Mouse (Mus musculus) layer of hippocampus, postnatal 14 days (tissue): ENCODE data around the gene Robo2. TPM values are rescaled to one million over a fixed set of nuclear protein-coding genes. Genes with fewer than 3 reads are reported as not detected.

ENCODE experiments used
- DNase-seq, 2 experiments: peaks; one replicate each; pipeline ENCODE4 v3.0.0; 2021 to 2022; ENCODE audit warnings: low spot score in 2 of 2, mixed read lengths in 1 of 2
- total RNA-seq, 2 experiments: library from RNA; stranded (reverse); gene quantifications; 2 replicates each; pipeline ENCODE4 v1.2.3; 2021

Robo2 gene
- total RNA-seq, 2 experiments from 2014 or later = 127 to 130 TPM

DNA sequence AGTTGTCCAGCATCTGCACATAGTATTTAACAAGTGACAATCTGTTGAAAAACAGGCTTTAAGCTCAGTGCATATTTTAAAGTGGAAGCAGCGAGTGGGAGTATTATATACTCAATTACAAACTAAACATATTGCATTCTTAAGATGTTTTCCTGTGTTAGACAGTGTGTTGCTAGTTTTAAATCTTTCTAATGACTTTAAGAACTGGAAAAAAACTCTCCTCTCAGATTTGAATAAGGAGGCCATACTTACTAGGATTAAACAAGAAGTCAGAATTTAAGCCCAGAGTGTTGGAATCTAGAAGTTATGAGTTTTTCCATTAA lies 453.1 kb downstream of the Robo2 start:
- no peak for DNase-seq

GRCm38 (mm10) chr16:73957675-73958523 lies 453.7 kb downstream of the Robo2 start:
- DNase-seq = no peak

DNA sequence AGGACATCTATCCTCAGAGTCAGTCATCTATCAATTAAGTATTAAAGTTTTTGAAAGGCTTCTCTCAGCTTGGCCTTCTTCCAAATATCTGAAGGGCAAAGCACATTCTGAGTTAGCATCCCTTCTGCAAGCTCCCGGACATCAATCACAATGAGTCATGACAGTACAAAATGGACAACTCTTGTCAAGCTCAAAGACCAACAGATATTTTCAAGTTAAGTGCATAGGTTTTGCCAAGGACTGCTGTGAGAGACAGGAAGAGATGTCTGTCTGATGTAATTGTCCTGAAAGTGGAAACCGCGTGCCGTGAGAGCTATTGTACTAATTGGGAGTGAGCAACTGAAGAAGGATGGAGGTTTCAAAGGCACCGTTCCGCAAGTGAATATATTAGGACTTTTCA lies 465.5 kb downstream of the Robo2 start:
- DNase-seq = no peak

GRCm38 (mm10) chr16:73940211-73940541 lies 471.4 kb downstream of the Robo2 start:
- DNase-seq = no peak

DNA sequence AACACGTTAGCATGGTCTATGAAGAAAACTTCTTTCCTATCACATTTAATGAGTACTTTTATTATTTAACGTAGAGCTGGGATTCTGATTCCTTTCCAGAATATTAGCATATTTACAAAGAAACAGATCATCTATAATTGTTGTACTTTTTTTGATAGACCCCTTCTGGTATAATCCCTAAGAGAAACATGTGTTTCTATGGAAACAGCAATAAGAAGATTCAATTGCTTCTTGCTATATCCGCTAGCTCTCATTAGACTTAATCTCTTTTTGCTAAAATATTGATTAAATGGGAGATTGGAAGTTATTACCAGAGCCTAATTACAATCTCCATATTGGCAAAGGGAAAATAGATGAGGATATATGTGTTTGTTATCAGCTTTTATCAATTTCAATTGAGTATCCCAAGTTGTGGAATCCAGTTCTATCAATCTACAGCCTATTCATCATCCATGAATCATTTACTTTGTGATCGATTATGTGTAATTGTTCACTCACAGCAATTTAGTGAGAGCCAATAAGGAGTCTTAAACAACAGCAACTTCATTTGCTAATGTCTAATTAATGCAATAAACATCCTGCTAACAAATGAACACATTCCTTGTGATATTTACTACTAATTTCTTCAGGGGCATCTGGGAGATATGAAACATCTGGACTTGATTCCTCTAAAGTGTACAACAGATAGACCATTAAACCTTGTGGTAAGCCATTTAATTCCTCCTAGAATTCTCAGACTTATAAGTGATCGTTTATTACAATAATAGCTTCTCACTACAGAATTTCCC lies 472.0 kb downstream of the Robo2 start:
- DNase-seq = no peak

DNA sequence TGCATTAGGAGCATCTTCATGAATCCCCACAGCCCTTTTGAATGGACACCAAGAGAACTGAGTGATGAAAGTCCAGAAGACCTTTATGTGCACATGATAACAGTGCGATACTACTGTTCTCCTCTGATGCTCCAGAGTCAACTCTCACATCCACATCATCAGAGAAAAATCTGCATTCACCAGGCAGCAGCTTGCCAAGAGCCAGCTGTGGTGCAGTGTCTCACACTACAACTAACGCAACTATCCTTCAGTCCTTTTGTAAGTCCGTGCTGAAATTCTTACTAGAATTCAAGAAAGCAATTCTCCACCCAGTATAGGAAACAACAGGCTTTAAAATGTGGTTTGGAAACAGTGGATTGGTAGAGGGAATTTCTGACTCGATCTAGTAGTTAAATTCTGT lies 481.3 kb downstream of the Robo2 start:
- DNase-seq = no peak

DNA sequence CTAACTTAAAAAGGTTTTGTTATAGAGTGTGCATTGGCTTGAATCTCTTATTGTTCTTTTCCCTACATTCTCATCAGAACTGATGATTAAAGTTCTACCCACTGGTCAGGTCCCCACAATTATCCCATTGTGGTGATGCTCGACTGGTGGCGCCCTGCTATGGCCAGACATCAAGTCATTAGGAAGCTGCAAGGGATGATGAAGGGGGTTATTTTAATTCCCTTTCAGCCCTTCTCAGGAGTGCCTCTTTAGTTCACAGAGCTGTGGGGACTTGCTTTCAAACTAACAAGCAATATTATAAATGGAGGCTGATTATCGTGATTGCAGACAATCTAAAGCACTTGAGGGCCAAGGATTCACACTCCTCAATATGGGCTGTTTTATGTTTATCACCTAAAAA lies 484.1 kb downstream of the Robo2 start:
- no peak for DNase-seq

DNA sequence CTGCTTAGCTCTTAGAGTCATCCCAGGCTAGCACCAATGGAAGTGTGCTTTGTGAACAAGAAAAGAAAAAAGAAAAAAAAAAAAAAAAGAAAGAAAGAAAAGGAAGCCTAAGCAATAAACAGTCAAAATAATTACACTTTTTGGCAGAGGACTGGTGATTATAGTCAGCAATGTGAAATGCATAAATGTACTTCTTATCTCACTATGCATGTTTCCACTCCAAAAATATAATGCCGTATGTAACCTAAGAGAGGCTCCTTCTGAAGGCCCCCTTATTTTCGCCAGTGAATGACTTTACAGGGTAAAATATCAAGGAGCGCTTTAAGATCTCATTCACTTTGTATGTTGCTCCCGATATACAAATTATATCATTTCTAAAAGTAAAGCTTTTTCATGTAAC lies 496.2 kb downstream of the Robo2 start:
- DNase-seq = no peak

GRCm38 (mm10) chr16:73914936-73915335 lies 496.7 kb downstream of the Robo2 start:
- DNase-seq = no peak

DNA sequence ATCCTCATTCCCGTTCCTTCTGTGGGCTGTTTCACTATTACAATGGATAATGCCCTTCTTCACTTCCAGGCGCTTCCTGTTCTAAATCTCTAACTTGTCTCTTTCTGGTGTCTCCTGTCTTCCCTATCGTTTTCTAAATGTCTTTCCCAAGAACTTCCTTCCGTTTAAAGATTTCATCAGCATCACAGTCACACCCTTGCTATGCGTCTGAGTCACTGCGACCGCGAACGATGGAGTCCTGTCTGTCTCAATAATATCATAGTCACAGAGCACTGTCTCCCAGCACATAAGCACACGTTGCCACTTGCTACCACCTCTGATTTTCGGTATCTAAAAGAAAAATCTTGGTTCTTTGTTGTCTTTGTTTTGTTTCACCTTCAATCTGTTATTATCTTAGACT lies 503.1 kb downstream of the Robo2 start:
- no peak for DNase-seq

GRCm38 (mm10) chr16:73896856-73897255 lies 514.8 kb downstream of the Robo2 start:
- no peak for DNase-seq

DNA sequence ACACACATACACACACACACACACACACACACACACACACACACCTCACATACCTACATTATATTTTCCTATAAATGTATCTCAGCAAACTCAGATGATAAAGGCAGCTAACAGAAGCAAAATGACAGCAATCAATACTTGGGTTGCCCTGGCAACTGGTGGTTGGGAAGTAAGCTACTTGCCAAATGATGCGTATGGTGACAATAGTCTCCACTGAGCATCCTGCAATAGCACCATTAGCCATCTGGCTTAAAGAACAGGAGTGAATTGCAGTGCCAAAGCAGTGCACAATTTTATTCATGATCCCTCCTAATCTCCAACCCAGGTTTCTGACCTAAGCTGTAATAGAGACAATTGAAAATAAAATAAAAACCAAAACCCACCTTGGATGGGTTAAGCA lies 529.7 kb downstream of the Robo2 start:
- DNase-seq = peak; percentile 24 to 85

- no peak for DNase-seq
Measured at GRCm38 (mm10) chr16:73877973-73878372, 533.7 kb downstream of the Robo2 start.

DNA sequence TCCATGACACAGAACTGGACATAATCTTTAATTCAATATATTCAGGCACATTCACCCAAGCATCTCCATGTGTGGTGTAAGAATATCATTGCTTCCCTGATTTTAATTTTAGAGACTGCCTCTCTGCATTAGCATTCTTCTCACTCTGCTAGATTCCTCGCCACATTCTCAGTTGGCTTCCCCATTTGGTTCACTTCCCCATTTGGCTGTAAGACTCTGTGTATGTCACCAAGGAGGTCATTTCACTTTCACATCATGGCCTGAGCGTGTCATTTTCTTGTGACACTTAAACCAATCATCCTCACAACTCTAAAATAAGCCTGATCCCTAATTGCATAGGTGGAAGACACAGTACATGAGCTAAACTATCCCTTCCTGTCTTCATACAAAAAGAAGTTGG lies 536.6 kb downstream of the Robo2 start:
- DNase-seq = no peak

DNA sequence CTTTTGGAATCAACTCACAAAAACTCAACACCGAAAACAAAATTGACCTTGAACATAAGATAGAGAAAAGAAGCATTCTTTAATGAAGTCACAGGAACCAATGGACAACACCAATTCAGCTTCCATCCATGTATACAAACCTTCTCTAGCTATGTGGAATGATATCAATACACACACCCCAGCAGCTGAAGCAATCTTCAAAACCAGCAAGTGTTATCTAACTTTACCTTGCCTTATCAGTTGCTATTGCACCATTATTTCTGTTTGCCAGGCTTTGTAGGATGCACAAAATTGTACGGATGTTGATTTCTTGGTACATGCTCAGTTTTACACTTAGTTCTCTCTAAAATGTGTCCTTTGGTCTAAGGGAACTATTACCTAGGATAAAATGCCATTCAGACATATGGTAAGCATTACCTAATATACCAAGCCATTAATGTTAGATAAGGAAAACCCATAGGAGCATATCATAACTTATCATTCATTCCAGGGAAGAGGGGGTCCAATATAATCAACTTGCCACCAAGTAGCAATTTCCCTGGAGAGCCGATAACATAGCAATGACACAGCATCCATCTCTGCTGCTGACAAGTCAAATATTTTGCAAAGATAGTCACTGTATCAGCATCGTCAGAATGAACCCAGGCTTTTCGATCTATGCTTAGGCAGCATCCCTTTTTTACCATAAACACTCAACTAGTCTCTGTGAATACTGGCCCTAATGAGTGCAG lies 537.6 kb downstream of the Robo2 start:
- DNase-seq = no peak

DNA sequence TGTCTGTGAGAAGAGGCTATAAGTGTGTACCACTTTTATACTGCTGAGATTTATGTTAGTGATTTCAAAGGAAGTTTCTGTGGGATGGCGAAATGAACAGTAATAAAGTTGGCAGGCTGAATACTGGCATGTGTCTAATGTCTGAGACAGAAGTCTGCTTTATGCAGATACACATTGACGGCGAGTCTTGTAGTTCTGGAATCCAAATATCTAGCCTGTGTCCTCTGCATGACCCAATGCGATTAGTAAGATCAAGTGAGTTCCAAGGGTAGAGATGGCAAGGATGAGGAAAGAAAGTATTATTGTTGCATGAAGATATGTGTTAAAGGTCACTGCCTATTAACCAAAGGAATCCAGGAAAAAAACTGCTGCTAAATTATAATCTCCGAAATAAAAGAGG lies 541.3 kb downstream of the Robo2 start:
- DNase-seq = no peak

DNA sequence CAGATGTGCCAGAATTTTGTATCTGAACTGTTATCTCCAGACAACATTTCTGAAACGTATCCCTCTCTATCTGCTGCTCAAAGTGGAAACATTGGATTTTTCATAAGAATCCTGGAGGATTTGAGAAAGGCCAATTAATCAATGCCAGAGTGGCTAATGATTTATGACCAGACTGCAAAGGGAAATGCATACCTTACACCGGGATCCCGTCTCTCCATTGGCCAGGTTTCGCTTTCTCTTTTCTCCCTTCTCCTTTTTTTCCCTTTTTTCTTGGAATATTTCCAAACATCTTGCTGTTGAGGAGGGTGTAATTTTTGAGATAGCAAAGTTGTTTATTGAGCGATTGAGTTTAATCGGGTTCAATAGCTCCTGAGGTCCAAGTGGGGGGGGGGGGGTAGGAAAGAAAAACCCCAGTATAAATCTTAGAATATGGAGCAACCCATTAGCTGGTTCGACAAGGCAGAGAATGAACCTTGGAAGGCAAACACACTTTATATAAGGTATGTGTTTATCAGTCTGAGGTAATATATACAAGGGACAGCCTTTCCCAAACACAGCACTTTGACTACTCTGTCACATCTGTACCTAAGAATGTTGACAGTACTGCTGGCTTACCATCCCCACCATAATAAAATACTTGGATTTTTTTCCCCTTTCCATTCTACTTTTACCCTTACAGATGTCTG lies 542.0 kb downstream of the Robo2 start:
- DNase-seq = no peak

GRCm38 (mm10) chr16:73864625-73865024 lies 547.0 kb downstream of the Robo2 start:
- no peak for DNase-seq

DNA sequence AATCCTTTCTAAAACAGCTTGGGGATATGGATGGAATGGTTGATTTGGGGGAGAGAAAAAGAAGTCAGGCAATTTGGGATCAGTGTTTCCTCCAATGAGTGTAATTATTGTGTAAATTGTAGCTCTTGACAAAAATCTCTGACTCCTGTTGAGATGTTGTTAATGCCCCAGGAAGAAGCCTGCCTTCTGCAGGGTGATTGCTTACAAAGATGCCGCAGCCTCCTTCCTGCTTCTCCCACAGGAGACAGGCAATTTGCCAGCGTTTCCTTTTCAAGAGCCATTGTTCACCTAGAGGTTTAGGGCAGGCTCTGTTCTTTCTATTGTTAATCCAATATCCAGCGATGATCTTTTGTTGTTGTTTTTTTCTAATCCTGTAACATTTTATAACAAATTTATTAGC lies 547.9 kb downstream of the Robo2 start:
- no peak for DNase-seq

GRCm38 (mm10) chr16:73858717-73859116 lies 552.9 kb downstream of the Robo2 start:
- no peak for DNase-seq

DNA sequence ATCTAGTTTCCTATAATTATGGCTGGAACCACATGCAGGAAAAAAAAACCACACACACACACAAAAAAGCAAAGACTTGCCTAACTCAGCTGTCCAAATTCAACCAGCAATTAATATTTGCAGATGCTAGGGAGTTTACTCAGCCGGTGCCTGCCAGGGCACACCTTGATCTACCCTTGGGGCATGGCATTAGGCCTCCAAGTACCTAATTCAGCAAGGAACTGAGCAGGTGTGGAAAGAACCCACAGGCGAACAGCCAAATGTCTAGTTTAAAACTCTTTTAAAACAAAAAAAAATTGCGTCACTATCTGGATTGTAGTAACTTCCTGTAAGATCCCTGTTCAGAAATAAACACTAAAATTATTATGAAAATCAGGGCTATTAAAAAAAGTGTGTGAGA lies 555.8 kb downstream of the Robo2 start:
- DNase-seq = no peak
